Mouse (Mus musculus) myocyte (in vitro differentiated cells): ENCODE results near the gene Mars2.
A peak's percentile ranks its signal among the peaks of the same experiment; 100 is the strongest.

Source experiments
- POLR2A ChIP-seq: IDR thresholded peaks from one replicate; pipeline ENCODE4 v1.6.1; 2011; ENCODE audit warnings: low read depth, mild to moderate bottlenecking, control low read depth, moderate library complexity; ENCODE audit not compliant: insufficient read length
- POLR2AphosphoS2 ChIP-seq: IDR thresholded peaks from one replicate; pipeline ENCODE4 v1.6.1; 2011; ENCODE audit warnings: low read depth, control low read depth; ENCODE audit not compliant: insufficient read length
- REST ChIP-seq: IDR thresholded peaks from one replicate; pipeline ENCODE4 v1.6.1; 2011; ENCODE audit warnings: mild to moderate bottlenecking, control low read depth, moderate library complexity; ENCODE audit not compliant: insufficient read depth, insufficient read length
- SRF ChIP-seq: IDR thresholded peaks from one replicate; pipeline ENCODE4 v1.6.1; 2011; ENCODE audit warnings: low read depth; ENCODE audit not compliant: control insufficient read depth, insufficient read length
- USF1 ChIP-seq: IDR thresholded peaks from one replicate; pipeline ENCODE4 v1.6.1; 2011; ENCODE audit warnings: low read depth, mild to moderate bottlenecking, control low read depth, moderate library complexity

- TF ChIP-seq REST, result no peak
- no peak for TF ChIP-seq USF1
- no peak for TF ChIP-seq POLR2AphosphoS2
- TF ChIP-seq POLR2A, result peak; percentile 13
- TF ChIP-seq SRF, result no peak
These were observed 14.0 kb upstream of the Mars2 start for GRCm38 (mm10) chr1:55223026-55223425.
